Mouse (Mus musculus) ovary, adult 18-20 months (tissue): Measurements from ENCODE around the gene Tulp3.
"Not testable (repeated sequence)": the region's sequence is repeated elsewhere in the genome, so short reads cannot be mapped to it uniquely, and the experiment has no call there.

Source experiments
- DNase-seq: peaks from one replicate; pipeline ENCODE4 v3.0.0; 2022; ENCODE audit warnings: low spot score, mixed read lengths

The Tulp3 gene

DNA sequence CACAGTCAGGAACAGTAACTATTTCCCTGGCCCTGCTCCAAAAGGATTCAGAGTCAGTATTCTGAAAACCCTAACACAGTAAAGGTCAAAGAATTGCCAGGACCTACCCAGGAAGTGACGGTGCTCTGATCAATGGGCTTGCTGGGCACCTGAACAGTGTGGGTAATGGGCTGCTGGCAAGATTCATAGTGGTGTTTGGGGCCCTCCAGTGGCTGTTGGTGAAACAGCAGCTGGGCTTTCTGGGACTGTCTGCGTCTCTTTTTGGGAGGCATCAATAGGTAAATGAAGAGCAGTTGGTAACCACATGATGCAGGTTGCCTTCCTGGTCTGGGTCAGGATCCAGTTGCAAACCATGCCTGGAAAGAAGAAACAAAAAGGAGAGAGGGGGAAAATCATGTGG is 3.3 kb upstream of the Tulp3 start:
- peak; percentile 23 for DNase-seq

DNA sequence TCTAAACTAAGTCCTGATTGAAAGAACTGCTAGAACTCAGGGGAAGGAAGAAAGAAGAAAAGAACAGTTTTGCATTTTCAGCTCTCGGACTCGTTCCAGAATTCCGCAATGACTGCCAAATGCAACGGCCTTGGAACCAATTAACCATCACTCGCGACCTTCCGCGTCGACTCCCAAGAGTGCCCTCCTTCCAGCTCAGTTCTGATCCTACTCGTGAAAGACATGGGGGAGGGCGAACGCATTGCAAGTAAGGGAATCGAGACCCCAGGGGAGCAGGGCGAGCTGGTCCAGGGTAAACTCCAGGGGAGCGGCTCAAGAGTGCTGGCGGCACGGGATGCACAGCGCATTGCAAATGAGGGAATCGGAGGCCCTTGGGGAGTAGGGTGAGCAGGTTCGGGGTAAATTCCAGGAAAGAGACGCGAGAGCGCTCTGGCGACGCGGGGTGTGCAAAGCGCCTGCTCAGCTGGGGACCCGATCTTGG is 410 bp downstream of the Tulp3 start:
- DNase-seq, result peak; percentile 53

- DNase-seq, result no peak
These were observed 1.5 kb downstream of the Tulp3 start for GRCm38 (mm10) chr6:128354140-128354539.

DNA sequence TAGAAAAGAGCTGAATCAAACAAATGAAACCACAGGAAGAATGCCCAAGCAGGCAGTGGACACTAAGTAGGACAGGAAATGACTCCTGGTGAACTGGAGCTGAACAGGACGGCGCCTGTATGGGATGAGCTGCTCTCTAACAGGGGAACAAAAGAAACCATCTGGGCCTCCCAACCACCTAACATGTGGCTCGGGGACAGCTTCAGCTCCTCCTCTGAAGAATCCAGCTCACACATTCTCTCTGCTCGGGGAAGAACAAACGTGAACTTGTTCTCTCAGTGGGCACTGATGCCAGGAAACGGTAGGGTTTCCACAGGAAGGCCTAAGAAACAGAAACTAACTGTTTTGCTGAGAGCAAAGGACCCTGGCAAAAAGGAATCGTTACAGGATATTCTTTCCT is 5.9 kb downstream of the Tulp3 start:
- no peak for DNase-seq

- no peak for DNase-seq
These were observed 8.9 kb downstream of the Tulp3 start for GRCm38 (mm10) chr6:128346782-128347181.

GRCm38 (mm10) chr6:128345623-128346022 is 10.0 kb downstream of the Tulp3 start:
- DNase-seq, result no peak

DNA sequence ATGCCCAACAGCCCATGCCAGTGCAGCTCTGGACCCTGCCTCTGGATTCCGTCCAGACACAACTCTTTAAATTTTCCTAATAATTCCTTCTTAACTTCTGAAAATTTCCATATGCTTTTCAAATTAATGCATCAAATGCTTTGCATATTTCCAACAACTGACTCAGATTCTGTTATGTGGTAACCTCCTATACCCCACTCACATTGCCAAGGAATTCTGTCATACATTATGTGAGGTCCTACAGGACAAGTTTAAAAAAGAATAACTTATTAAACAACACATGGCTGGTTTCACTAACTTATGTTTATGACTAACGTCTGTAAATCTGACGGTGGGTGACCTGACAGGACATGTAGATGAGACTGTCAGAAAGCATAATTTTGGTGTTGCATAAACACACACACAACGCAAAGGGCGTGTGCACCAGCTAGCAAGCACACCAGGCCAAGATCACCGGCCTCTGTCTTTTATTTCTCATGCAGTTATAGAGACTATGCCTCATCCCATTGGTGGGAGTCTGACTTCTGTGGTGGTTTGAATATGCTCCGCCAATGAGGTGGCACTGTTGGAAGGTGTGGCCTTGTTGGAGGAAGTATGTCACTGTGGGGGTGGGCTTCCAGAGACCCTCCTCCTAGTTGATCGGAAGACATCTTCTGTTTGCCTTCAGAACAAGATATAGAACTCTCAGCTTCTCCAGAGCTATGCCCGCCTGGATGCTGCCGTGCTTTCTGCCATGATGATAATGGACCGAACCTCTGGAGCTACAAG is 13.5 kb downstream of the Tulp3 start:
- DNase-seq, result no peak

- DNase-seq, result no peak
These were observed 16.8 kb downstream of the Tulp3 start for GRCm38 (mm10) chr6:128338876-128339275.

DNA sequence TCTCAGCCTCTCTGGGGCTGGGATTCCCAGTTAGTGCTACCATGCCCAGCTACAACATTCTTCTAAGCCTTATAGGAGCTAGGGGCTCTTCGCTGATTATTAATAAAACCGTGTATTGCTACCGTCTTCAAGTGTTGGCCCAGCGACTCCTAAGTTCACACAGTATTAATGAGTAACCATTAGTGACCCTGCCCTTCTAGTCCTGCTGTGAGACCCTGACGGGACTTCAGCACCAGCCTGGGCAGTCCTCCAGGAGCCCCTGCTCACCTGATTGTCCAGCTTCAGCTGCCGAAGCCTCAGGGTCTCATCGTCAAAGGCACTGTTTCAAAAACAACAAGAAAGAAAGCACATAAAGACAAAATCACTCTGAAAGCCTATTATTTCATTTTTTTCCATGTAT is 18.2 kb downstream of the Tulp3 start:
- no peak for DNase-seq

GRCm38 (mm10) chr6:128334397-128335124 is 21.1 kb downstream of the Tulp3 start:
- DNase-seq, result peak; percentile 37

GRCm38 (mm10) chr6:128318317-128318716 is 37.3 kb downstream of the Tulp3 start:
- DNase-seq, result no peak

DNA sequence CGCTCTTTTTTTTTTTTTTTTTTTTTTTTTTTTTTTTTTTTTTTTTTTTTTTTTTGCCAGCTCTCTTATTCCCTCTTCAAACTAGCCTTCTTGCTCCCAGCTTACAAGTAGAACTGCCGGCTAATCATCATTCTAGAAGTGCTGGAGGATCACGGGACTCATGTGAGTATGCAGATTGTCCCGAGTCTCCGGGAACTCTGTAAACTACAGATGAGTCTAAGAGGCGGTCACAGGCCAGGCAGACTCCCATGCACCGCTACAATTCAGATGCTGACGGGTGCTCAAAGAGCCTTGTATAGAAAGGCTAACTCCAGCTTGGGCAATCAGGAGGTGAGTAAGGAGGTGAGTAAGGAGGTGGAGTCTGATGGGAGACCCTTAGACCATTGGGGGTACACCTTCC is 40.1 kb downstream of the Tulp3 start:
- no peak for DNase-seq

GRCm38 (mm10) chr6:128314796-128315195 is 40.9 kb downstream of the Tulp3 start:
- no peak for DNase-seq

GRCm38 (mm10) chr6:128308311-128308710 is 47.3 kb downstream of the Tulp3 start:
- DNase-seq, result no peak

- no peak for DNase-seq
These were observed 50.9 kb downstream of the Tulp3 start for GRCm38 (mm10) chr6:128304801-128305200.

- DNase-seq, result not testable (repeated sequence)
These were observed 53.0 kb downstream of the Tulp3 start for GRCm38 (mm10) chr6:128302640-128303039.

DNA sequence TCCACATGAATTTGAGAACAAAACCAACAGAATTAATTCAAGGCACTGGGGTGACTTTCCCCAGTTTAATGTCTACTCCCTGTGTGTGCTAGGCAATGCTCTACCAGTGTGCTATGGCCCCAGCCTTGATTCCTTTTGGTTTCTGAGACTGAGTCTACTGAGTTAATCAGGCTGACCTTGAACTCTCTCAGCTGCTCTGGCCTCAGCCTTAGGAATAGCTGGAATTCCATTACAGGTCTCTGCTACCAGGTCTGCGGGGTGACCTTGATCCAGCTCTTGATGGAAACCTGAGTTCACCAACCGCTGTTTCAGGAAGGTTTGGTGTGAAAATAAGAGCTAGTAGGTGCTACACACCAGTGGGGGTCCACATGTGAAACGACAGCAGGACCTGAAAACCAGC is 53.8 kb downstream of the Tulp3 start:
- DNase-seq, result no peak

GRCm38 (mm10) chr6:128301458-128301857 is 54.2 kb downstream of the Tulp3 start:
- DNase-seq, result no peak

DNA sequence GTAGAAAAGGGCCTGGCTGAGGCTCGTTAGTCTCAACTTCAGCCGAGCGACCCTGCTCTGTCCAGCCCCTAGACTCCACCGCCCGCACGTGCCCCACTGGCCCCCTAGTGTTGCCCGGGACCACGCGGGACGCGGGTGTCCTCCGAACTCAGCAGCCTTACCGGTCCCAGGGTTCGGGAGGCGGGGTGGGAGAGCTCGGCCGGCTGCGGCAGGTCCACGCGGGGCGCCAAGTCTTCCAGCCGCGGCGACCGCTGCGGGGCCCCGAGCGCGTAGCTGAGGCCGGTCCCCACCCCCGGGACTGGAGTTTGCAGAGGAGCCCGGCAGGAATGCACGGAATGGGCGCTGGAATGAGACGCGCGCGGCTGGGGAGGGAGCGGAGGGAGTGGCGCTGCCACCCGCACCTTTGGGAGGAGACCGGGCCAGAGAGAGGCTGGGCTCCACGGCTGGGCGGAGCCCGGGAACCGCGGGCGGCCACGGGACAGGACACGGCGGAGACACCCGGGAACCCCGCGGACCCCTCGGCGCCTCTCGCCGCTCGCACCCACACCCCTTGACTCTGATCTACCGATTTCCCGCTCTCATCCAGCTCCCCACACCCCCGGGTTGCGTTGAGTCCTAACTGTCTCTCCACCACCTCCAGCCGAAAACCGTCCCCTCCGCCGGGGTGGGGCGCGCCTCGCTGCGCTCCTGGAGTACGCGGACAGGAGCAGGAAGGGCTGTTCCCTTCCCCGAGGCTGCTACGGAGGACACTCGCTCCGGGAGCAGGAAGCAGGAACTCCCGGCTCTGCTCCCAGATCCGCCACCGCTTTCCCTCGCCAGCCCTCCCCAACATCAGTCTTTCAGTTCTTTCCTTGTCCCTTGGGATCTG is 55.3 kb downstream of the Tulp3 start, which contains the start of gene Tead4:
Tead4 (minus strand) TSS at position 690 of the 868 bp plus-strand sequence.
- peak; percentile 70 for DNase-seq

- no peak for DNase-seq
These were observed 56.1 kb downstream of the Tulp3 start for GRCm38 (mm10) chr6:128299292-128300133.

DNA sequence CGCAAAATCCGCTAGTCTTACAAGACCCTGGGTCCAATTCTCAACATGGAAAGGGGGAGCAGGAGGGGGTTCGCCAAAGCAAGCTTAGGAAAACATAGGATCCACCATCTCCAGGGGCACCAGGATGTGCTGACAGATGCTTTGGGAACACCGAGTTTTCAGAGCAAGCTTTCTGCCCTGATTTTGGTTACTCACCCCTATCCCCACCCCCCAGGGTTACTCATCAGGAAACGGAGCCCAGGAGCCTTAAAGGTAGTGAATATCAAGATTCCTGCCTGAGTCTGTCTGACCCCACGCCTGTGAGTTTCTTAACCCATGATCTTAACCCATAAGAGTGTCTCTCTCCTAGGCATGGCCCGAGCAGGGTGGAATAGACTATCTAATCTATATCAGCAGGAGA is 57.4 kb downstream of the Tulp3 start:
- no peak for DNase-seq
